Mouse (Mus musculus) thymus, adult 18-20 months (tissue): ENCODE measurements at regions not wholly inside any gene's neighbourhood (a gene's known extent, or its start where the extent isn't known, plus 50 kb on each side); places are given as distances from the start of the nearest gene placed in this dataset.

Experiments used
- DNase-seq, 2 experiments: peaks; one replicate each; pipeline ENCODE4 v3.0.0; 2022; ENCODE audit warnings: mixed read lengths in 2 of 2

DNA sequence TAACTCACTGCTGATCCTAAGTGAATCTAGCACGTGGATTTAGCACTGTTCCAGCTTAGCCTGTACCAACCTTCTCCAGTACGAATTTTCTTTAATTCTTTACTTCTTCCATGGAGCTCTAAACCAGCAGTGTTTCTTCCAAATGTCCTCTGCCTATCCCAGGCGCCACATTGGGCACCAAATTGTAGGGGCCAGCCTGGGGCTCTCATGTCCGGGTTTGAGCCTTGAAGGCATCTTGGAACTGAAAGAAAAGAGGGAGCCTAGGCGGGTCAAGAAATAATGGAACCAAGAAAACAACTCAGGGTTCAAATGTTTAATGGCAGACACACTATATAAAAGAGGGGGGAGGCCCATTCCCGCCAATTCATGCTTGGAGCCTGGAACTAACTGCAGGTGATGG, 69.9 kb downstream of the Btbd35f17 start:
- DNase-seq: peak in 1 of 2 experiments; percentile 3
